Mouse (Mus musculus) testis, adult 2 months (tissue): ENCODE results near the gene Unk. TPM values are rescaled to one million over a fixed set of nuclear protein-coding genes. Genes with fewer than 3 reads are reported as not detected.
"Not testable (repeated sequence)": the region's sequence is repeated elsewhere in the genome, so short reads cannot be mapped to it uniquely, and the experiment has no call there.

Experiments
- H3K27ac ChIP-seq: fragments of 200-500 bp; 2 replicates; pipeline ENCODE4 v1.5.1; 2012; ENCODE audit warnings: low read depth, low read length; ENCODE audit not compliant: control insufficient read depth, insufficient read depth
- H3K27me3 ChIP-seq: fragments of 200-500 bp; 2 replicates; pipeline ENCODE4 v1.6.1; 2012; ENCODE audit warnings: mild to moderate bottlenecking, low read length, moderate library complexity; ENCODE audit not compliant: control insufficient read depth, insufficient read depth
- H3K36me3 ChIP-seq: fragments of 200-500 bp; 2 replicates; pipeline ENCODE4 v1.6.1; 2012; ENCODE audit warnings: mild to moderate bottlenecking, low read length; ENCODE audit not compliant: control insufficient read depth, insufficient read depth
- H3K4me1 ChIP-seq: fragments of 200-500 bp; 2 replicates; pipeline ENCODE4 v1.6.1; 2012; ENCODE audit warnings: low read length; ENCODE audit not compliant: control insufficient read depth, insufficient read depth
- H3K4me3 ChIP-seq: fragments of 200-500 bp; 2 replicates; pipeline ENCODE4 v1.5.1; 2012; ENCODE audit warnings: low read depth, mild to moderate bottlenecking, low read length, moderate library complexity, mixed read lengths; ENCODE audit not compliant: control insufficient read depth
- CTCF ChIP-seq: fragments of 200-500 bp; IDR thresholded peaks from 2 replicates; pipeline ENCODE4 v1.5.1; 2012; ENCODE audit warnings: low read depth, mild to moderate bottlenecking, inconsistent platforms, low read length, moderate library complexity; ENCODE audit not compliant: control insufficient read depth, insufficient read depth, insufficient replicate concordance
- POLR2A ChIP-seq: fragments of 200-500 bp; IDR thresholded peaks from 2 replicates; pipeline ENCODE4 v1.6.1; 2012; ENCODE audit warnings: low read depth, mild to moderate bottlenecking, inconsistent platforms, low read length, moderate library complexity; ENCODE audit not compliant: control insufficient read depth
- polyA plus RNA-seq: library from polyadenylated mRNA; depleted of rRNA; stranded (reverse); fragments of >200 nt; gene quantifications from 2 replicates; pipeline ENCODE4 v1.2.3, GENCODE M21; 2012

The Unk gene
- polyA plus RNA-seq, 1 experiment: 21.5 TPM

GRCm38 (mm10) chr11:116010146-116010545 is 20.0 kb upstream of the Unk start:
- Histone ChIP-seq H3K4me3 (no peak overlapping the region), H3K36me3 (no peaks in the 10 kb centered on the region), H3K4me1 (peaks cover 16% of the 10 kb centered on the region), H3K27ac (no peak overlapping the region), H3K27me3 (no peaks in the 10 kb centered on the region)
- TF ChIP-seq CTCF: no peak
- TF ChIP-seq POLR2A: no peak

DNA sequence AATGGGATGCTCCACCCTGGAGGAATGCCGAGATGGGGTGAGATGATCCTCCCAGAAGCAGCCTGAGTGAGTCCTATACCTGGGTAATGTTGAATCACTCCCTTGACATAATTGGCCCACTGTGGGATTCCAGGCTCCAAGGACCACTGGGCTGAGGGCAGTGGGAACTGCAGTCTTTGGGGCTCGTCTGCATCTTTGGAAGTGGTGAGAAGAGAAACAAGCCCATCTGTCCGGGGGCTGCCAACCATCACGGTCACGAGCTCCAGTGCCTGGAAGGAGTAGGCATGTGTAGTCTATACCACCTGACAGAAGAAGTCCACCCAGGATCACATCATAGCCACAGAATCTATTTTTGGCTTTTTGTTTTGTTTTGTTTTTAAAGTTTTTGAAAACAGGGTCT is 19.2 kb upstream of the Unk start:
- no peak overlapping the region for H3K27ac ChIP-seq
- H3K4me3 ChIP-seq: no peak overlapping the region
- no peaks in the 10 kb centered on the region for H3K27me3 ChIP-seq
- peaks cover 12% of the 10 kb centered on the region for H3K4me1 ChIP-seq
- no peaks in the 10 kb centered on the region for H3K36me3 ChIP-seq
- TF ChIP-seq POLR2A: no peak
- no peak for TF ChIP-seq CTCF

- H3K36me3 ChIP-seq: no peaks in the 10 kb centered on the region
- peaks cover 12% of the 10 kb centered on the region for H3K4me1 ChIP-seq
- H3K4me3 ChIP-seq: peak overlapping the region; percentile 77
- TF ChIP-seq POLR2A (no peak), CTCF (no peak)
- H3K27ac ChIP-seq: no peak overlapping the region
- H3K27me3 ChIP-seq: no peaks in the 10 kb centered on the region
Measured at GRCm38 (mm10) chr11:116011529-116012261, 18.4 kb upstream of the Unk start.

GRCm38 (mm10) chr11:116012262-116012947 is 17.7 kb upstream of the Unk start, which contains the start of gene Galk1:
Gene Galk1, minus strand, starts transcription at chr11:116012719.
- H3K4me3 ChIP-seq: peak within 1 kb of the TSS; percentile 77
- TF ChIP-seq CTCF (no peak), POLR2A (peak; percentile 40; the same call in 1 of the 2 replicates)
- H3K4me1 ChIP-seq: peaks cover 12% of the 10 kb centered on the region
- no peaks in the 10 kb centered on the region for H3K36me3 ChIP-seq
- H3K27ac ChIP-seq: no peak within 1 kb of the TSS
- H3K27me3 ChIP-seq: no peaks in the 10 kb centered on the region

DNA sequence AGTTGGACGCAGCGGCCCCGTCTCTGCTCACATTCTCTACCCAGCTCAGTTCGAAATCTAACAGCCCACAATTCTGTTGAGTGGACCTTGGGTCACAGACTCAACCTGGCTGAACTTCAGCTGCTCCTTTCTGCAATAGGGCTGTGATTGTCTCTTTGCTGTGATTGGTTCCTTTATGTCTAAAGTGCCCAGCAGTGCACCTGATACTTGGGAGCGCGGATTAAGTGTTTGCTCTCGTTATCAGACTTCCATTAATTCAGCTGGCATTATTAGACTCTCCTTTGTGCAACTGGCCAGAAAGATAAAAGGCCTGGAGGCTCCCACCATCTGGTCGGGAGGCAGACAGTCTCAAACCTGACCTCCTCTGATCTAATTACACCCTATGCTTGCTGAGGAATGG is 15.3 kb upstream of the Unk start:
- Histone ChIP-seq H3K36me3 (no peaks in the 10 kb centered on the region), H3K27ac (no peak overlapping the region), H3K4me1 (peaks cover 12% of the 10 kb centered on the region), H3K27me3 (no peaks in the 10 kb centered on the region), H3K4me3 (no peak overlapping the region)
- TF ChIP-seq POLR2A (no peak), CTCF (no peak)

DNA sequence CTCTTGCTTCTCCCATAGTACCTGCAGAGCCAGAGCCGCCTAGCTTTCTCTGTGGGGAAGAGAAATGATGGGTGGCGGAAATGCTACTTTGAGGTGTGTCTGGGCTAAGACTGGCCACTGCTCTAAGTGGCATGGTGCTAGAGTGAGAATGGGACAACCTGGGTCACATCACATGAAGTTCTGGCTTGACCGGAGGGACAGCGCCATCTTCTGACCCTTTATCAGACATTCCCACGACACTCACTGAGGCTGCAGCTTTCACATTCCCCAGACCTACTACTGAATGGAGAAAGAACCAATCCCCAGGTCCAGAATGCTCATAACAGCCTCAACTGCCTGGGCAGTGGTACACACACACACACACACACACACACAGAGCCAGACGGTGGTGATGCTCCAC is 12.0 kb upstream of the Unk start:
- H3K27ac ChIP-seq: no peak overlapping the region
- no peaks in the 10 kb centered on the region for H3K27me3 ChIP-seq
- H3K4me1 ChIP-seq: peaks cover under 1% of the 10 kb centered on the region
- no peak overlapping the region for H3K4me3 ChIP-seq
- no peaks in the 10 kb centered on the region; the same call in 1 of the 2 replicates for H3K36me3 ChIP-seq
- no peak for TF ChIP-seq POLR2A
- peak; percentile 40; the same call in 1 of the 2 replicates for TF ChIP-seq CTCF

GRCm38 (mm10) chr11:116018867-116019266 is 11.3 kb upstream of the Unk start:
- H3K4me1 ChIP-seq, H3K27me3 ChIP-seq, H3K27ac ChIP-seq, H3K36me3 ChIP-seq, H3K4me3 ChIP-seq: not testable (repeated sequence)
